Mouse (Mus musculus) midbrain, embryonic 11.5 days (tissue): ENCODE measurements at regions not wholly inside any gene's neighbourhood (a gene's known extent, or its start where the extent isn't known, plus 50 kb on each side); places are given as distances from the start of the nearest gene placed in this dataset.

Source experiments
- ATAC-seq: fragments of 200-750 bp; cut with Nextera tagmentation; 2 replicates; pipeline ENCODE4 v1.8.0; 2017; ENCODE audit warnings: moderate TSS enrichment, moderate library complexity; ENCODE audit not compliant: low FRiP score
- DNase-seq: peaks from one replicate; pipeline ENCODE4 v3.0.0; 2015; ENCODE audit warnings: low spot score; ENCODE audit errors: missing footprints
- H3K27ac ChIP-seq: fragments of 300-500 bp; sonication (generic); 2 replicates; pipeline ENCODE4 v1.5.1; 2014; ENCODE audit warnings: low read depth, low read length
- H3K27me3 ChIP-seq: fragments of 300-500 bp; sonication (generic); 2 replicates; pipeline ENCODE4 v1.6.1; 2014; ENCODE audit warnings: mild to moderate bottlenecking, low read length, moderate library complexity, mixed read lengths; ENCODE audit not compliant: control insufficient read depth, insufficient read depth
- H3K36me3 ChIP-seq: fragments of 300-500 bp; sonication (generic); 2 replicates; pipeline ENCODE4 v1.6.1; 2014; ENCODE audit warnings: mild to moderate bottlenecking, low read length, moderate library complexity, mixed read lengths; ENCODE audit not compliant: control insufficient read depth, insufficient read depth
- H3K4me1 ChIP-seq: fragments of 300-500 bp; sonication (generic); 2 replicates; pipeline ENCODE4 v1.6.1; 2014; ENCODE audit warnings: low read length; ENCODE audit not compliant: control insufficient read depth, insufficient read depth
- H3K4me2 ChIP-seq: fragments of 300-500 bp; sonication (generic); 2 replicates; pipeline ENCODE4 v1.6.1; 2014; ENCODE audit warnings: mild to moderate bottlenecking, moderate library complexity
- H3K4me3 ChIP-seq: fragments of 300-500 bp; sonication (generic); 2 replicates; pipeline ENCODE4 v1.5.1; 2014; ENCODE audit warnings: low read depth, low read length
- H3K9ac ChIP-seq: fragments of 300-500 bp; sonication (generic); 2 replicates; pipeline ENCODE4 v1.6.1; 2014; ENCODE audit warnings: low read length
- H3K9me3 ChIP-seq: fragments of 300-500 bp; sonication (generic); 2 replicates; pipeline ENCODE4 v1.6.1; 2016; ENCODE audit warnings: low read length; ENCODE audit not compliant: control insufficient read depth
- WGBS: fragments of 180-500 bp; shearing (Covaris S2); extraction: QIAGEN DNeasy Blood & Tissue Kit; methylation state at CpG from one replicate; pipeline ENCODE4 v1.1.7; 2014; 5-methylcytosine and 5-hydroxymethylcytosine counted together

DNA sequence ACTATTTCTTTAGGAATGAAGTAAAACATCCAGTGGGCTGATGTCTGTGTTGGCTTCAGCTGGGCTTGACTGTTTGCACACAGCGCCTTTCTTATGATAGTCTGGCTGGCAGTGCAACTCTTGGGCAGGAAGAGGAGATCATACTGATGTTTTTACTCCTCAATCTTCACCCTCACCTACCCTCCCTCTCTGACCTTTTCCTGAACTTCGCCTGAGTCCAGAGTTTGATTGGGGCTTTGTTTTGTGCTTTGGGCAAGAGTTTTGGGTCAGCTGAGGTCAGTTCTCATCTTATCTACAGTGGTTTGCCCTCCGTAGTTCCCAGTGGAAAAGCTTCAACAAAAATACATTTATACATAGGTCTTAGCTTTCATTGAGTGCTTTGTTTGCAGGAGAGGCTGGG lies 118.1 kb upstream of the Dpt start:
- no peak overlapping the region for H3K9ac ChIP-seq
- WGBS = 83% methylated on average over 3 of the region's 3 CpGs
- no peak overlapping the region for H3K27ac ChIP-seq
- H3K4me3 ChIP-seq = no peak overlapping the region
- no peak overlapping the region for H3K4me2 ChIP-seq
- no peaks in the 10 kb centered on the region for H3K36me3 ChIP-seq
- no peaks in the 10 kb centered on the region for H3K27me3 ChIP-seq
- no peaks in the 10 kb centered on the region for H3K4me1 ChIP-seq
- DNase-seq (no peak), ATAC-seq (no peak)
- H3K9me3 ChIP-seq = no peaks in the 10 kb centered on the region

DNA sequence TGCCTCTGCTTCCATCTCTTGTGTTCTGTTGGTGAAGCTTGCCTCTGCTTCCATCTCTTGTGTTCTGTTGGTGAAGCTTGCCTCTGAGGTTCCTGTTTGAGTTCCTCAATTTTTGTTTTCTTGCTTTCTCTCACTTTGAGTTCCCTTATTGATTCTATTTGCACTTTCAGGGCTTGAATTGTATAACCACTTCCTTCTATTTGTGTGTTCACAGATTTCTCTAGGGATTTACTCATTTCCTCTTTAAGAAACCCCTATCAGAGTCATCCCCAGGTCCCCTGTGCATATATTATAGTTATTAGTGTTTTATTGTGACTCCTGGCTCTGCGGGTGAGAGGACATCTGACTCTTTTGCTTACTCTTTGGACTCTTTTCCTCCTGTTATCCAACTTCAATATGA lies 144.2 kb upstream of the Dpt start:
- no peaks in the 10 kb centered on the region for H3K27me3 ChIP-seq
- no peak overlapping the region for H3K4me2 ChIP-seq
- WGBS = 95% methylated on average over 1 of the region's 1 CpGs
- ATAC-seq (no peak), DNase-seq (no peak)
- no peaks in the 10 kb centered on the region for H3K9me3 ChIP-seq
- H3K9ac ChIP-seq = no peak overlapping the region
- no peaks in the 10 kb centered on the region for H3K36me3 ChIP-seq
- H3K27ac ChIP-seq = no peak overlapping the region
- H3K4me1 ChIP-seq = no peaks in the 10 kb centered on the region
- H3K4me3 ChIP-seq = no peak overlapping the region

DNA sequence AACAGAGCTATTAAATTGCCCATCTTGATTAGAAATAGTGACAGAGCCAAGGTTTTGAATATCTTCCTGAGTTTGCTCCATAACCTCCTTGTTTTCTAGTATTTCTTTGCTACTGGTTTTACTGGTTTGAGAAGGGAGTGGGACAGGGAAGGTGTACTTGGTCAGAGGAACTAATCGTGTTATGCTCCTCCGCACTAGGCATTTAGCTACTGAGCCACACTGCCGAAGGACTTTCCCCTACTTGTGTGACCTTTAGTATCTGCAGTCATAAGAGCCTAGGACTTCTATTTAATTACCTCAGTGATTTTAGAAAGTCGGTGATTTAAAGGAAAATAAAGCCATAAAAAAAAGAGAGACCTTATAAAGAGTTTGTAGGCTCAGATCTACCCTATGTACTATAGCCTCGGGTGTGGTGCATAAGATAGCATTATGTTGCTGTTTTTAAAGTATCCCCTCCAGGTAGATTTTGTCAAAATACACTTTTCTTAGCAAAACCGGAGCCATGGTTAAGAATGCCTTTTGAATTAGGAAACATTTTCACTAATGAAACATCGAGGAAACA lies 158.5 kb upstream of the Dpt start:
- Histone ChIP-seq H3K27ac (no peak overlapping the region), H3K9ac (no peak overlapping the region), H3K4me2 (no peak overlapping the region), H3K27me3 (no peaks in the 10 kb centered on the region), H3K4me3 (no peak overlapping the region), H3K9me3 (no peaks in the 10 kb centered on the region), H3K36me3 (no peaks in the 10 kb centered on the region), H3K4me1 (no peaks in the 10 kb centered on the region)
- no peak for ATAC-seq
- no peak for DNase-seq
- 88% methylated on average over 7 of the region's 7 CpGs for WGBS

DNA sequence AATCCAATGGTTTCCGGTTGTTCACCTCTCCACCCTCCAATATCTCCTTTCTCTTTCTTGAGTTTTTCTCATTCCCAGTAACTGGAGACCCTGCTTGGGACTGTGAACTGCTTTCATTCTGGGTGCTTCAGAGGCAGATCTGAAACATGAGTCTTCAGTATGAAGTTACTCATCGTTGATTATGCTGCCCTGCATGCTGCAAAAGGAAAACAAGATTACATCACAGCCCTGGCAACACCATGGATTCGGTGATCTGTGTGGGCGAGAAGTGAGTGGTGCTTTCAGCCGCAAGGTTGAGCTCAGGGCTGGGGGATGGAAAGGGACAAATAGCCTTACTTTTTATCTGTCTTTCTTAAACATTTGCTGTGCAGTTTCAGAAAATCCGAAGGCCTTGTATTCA lies 164.8 kb upstream of the Dpt start:
- Histone ChIP-seq H3K9ac (no peak overlapping the region), H3K4me2 (no peak overlapping the region), H3K4me3 (no peak overlapping the region), H3K27me3 (no peaks in the 10 kb centered on the region), H3K36me3 (no peaks in the 10 kb centered on the region), H3K4me1 (no peaks in the 10 kb centered on the region), H3K27ac (no peak overlapping the region), H3K9me3 (no peaks in the 10 kb centered on the region)
- DNase-seq = no peak
- WGBS = 86% methylated on average over 6 of the region's 6 CpGs
- no peak for ATAC-seq

DNA sequence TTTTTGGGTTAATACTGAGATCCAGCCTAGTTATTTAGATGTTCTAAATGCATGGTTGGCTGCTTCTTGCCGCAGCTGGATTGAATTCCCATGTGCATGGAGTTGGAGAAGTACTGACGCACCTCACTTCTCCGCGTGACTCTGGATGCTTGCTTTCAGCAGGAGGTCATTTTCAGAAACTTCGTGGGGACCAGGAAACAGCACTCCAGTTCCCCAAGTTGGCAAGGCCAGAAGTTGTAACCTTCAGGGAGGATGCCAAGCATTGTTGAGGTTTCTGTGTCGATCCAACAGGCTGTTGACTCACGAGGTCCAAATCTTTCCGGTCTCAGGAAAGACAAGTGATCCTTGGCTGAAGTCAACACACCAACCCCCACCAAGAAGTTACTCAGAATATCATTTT lies 167.6 kb upstream of the Dpt start:
- Histone ChIP-seq H3K9me3 (no peaks in the 10 kb centered on the region), H3K9ac (no peak overlapping the region), H3K36me3 (no peaks in the 10 kb centered on the region), H3K27ac (no peak overlapping the region), H3K4me1 (no peaks in the 10 kb centered on the region), H3K4me2 (no peak overlapping the region), H3K4me3 (no peak overlapping the region), H3K27me3 (no peaks in the 10 kb centered on the region)
- 89% methylated on average over 8 of the region's 8 CpGs for WGBS
- DNase-seq = no peak
- ATAC-seq = no peak

DNA sequence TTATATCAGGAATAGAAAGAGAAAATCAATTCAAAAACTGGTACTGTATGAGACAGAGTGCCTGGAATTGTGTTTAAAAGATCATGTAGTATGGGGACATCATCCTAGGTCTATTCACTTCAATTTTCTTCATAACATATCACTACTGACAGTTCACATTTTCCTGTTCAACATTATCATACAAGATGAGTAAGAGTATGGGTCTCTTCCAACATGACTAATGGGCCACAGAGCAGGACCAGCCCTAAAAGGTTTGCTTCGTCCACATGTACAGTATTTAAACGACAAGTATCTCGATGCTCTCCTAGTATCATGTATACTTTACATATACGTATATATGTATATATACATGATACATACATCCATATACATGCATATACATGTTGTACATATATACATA lies 164.8 kb upstream of the Atp1b1 start:
- Histone ChIP-seq H3K9me3 (no peaks in the 10 kb centered on the region), H3K4me3 (no peak overlapping the region), H3K4me1 (no peaks in the 10 kb centered on the region), H3K36me3 (no peaks in the 10 kb centered on the region), H3K9ac (no peak overlapping the region), H3K27me3 (no peaks in the 10 kb centered on the region), H3K27ac (no peak overlapping the region), H3K4me2 (no peak overlapping the region)
- WGBS = 86% methylated on average over 4 of the region's 4 CpGs
- DNase-seq (no peak), ATAC-seq (no peak)

DNA sequence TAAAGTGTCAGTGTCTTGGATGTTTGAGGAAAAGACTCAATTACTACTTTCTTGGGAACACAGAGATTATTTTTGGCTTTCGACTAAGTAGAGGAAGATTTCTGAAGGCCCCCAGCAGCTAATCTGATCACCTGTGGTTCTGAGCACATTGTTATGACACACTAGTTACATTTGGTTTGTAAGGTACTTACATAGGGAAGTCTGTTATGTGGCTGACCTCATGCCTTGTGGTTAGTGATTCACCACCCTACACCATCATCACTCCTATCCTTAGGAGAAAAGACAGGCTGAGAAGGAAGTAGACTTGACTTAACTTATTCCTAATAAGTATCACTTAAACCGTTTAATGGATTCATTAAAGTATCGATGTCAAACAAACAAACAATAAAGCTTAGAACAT lies 164.3 kb upstream of the Atp1b1 start:
- Histone ChIP-seq H3K9me3 (no peaks in the 10 kb centered on the region), H3K9ac (no peak overlapping the region), H3K4me2 (no peak overlapping the region), H3K36me3 (no peaks in the 10 kb centered on the region), H3K27ac (no peak overlapping the region), H3K27me3 (no peaks in the 10 kb centered on the region), H3K4me3 (no peak overlapping the region), H3K4me1 (no peaks in the 10 kb centered on the region)
- ATAC-seq (no peak), DNase-seq (no peak)
- WGBS = 88% methylated on average over 3 of the region's 3 CpGs

DNA sequence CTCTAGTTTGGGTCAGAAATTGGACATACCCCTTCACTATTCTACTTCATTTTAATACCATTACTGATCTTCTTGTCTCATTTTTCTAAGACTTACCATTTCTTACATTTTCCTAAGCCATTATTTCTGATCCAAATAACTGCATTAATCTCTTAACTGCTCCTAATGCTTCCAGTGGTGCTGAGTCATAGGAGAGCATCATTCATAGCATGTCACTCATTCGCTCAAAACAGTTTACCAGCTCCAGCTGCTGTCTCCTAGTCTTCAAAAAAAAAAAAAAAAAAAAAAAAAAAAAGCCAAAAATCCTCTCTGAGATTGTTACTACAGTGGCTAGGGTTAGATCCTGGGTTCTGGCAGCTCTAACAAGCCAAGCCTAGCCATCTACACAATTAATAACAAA lies 162.0 kb upstream of the Atp1b1 start:
- Histone ChIP-seq H3K4me2 (no peak overlapping the region), H3K27ac (no peak overlapping the region), H3K9ac (no peak overlapping the region), H3K36me3 (no peaks in the 10 kb centered on the region), H3K4me1 (no peaks in the 10 kb centered on the region), H3K27me3 (no peaks in the 10 kb centered on the region), H3K4me3 (no peak overlapping the region), H3K9me3 (no peaks in the 10 kb centered on the region)
- WGBS = 86% methylated on average over 1 of the region's 1 CpGs
- no peak for ATAC-seq
- no peak for DNase-seq

DNA sequence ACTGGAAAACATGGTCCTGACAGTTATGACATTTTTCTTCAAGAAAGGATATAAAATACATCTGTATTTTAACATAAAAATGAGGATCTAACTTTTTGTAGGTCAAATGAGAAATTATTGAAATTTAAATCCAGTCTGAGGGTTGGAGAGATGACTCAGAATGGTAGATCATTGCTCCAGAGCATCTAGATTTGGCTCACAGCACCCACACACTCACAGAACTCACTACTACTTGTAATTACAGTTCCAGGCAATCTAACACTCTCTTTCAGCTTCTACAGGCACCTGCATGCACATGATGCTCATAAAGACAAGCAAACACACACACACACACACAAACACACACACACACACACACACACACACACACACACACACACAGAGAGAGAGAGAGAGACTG lies 159.7 kb upstream of the Atp1b1 start:
- DNase-seq = no peak
- no peak overlapping the region for H3K4me3 ChIP-seq
- no peaks in the 10 kb centered on the region for H3K4me1 ChIP-seq
- no peaks in the 10 kb centered on the region for H3K36me3 ChIP-seq
- no peaks in the 10 kb centered on the region for H3K9me3 ChIP-seq
- no peak overlapping the region for H3K4me2 ChIP-seq
- ATAC-seq = no peak
- H3K9ac ChIP-seq = no peak overlapping the region
- no peaks in the 10 kb centered on the region for H3K27me3 ChIP-seq
- H3K27ac ChIP-seq = no peak overlapping the region

DNA sequence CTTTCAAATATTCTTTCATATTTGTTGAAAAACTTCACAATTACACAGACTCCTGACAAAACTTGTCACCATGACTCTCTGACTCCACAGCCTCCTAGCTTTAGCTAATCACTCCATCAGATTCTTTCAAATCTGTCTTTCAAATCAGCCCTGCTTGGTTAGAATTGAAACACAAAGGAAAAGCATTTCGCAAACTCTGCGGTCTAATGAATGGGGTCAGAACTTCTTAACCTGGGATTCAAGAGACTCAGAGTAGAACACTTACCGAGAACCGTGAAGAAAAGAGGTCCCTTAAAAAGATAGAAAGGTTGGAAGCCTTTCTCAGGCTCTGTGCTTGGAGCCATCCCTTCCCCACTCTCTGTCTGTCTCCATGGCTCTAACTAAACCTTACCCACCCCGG lies 148.9 kb upstream of the Atp1b1 start:
- Histone ChIP-seq H3K27me3 (no peaks in the 10 kb centered on the region), H3K27ac (no peak overlapping the region), H3K4me2 (no peak overlapping the region), H3K9ac (no peak overlapping the region), H3K9me3 (no peaks in the 10 kb centered on the region), H3K36me3 (no peaks in the 10 kb centered on the region), H3K4me1 (peaks cover 2% of the 10 kb centered on the region; the same call in 1 of the 2 replicates), H3K4me3 (no peak overlapping the region)
- DNase-seq (no peak), ATAC-seq (no peak)
- WGBS = 42% methylated on average over 5 of the region's 5 CpGs
